9 mouse cellular contexts compared by ENCODE assay signal in the genomic region with DNA sequence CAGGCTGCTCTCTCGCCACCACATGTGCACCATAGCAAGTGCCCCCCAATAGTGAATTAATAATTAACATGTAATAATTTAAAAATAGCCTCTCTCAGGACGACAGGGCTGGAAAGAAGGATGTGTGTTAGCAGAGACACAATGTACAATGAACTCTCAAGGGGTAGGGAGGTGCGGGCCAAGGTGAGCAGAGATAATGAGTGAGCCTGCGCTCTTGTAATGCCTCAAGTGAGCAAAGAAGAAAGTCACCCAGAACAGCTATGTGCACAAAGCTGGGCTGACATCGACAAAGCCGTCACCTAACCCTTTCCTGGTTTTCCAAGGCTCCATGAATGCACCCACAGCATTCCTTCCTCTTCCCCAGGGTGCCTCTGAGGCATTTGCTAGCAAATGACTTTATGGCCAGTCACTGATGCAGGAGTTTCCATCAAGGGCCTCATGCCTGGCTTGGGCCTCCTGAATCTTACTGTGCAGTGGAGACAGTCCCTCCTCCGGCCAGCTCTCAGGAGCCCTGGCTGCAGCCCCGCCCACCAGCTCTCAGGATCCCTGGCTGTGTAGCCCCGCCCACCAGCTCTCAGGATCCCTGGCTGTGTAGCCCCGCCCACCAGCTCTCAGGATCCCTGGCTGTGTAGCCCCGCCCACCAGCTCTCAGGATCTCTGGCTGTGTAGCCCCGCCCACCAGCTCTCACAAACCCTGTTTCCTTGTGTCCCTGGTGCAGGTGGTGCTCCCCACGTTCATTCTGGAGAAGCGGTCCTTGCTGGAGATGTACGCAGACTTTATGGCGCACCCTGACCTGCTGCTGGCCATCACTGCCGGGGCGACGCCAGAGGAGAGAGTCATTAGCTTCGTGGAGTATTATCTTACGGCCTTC.
DNase-seq lines count a peak whose midpoint lies in the region; ATAC-seq lines count a peak whose summit lies in the region.
"Had no signal": no experiment of that assay in that cellular context is flagged by ENCODE, and none has a peak within 500 bp of the region (broad histone marks: within the 10 kb centered on the region; RNA-seq: fewer than 3 reads in every experiment).

No protein-coding gene starts in this region.

- intact Hi-C loops in heart, postnatal 25 days (cut with DNase I) = no loop called here

- no peaks in the 10 kb centered on the region for H3K36me3 ChIP-seq in heart, embryonic 13.5 days
- no peaks in the 10 kb centered on the region for H3K36me3 ChIP-seq in embryonic facial prominence, embryonic 14.5 days (ENCODE audit: control insufficient read depth, insufficient read depth, low read length)
- H3K36me3 ChIP-seq in limb, embryonic 12.5 days = no peaks in the 10 kb centered on the region
- H3K36me3 ChIP-seq in neural tube, embryonic 12.5 days = no peaks in the 10 kb centered on the region
- H3K36me3 ChIP-seq: hindbrain, embryonic 15.5 days had no signal

- 34% methylated on average over 21 of the region's 21 CpGs for WGBS in heart, embryonic 13.5 days
- WGBS in embryonic facial prominence, embryonic 14.5 days = 38% methylated on average over 20 of the region's 21 CpGs
- 23% methylated on average over 21 of the region's 21 CpGs for WGBS in limb, embryonic 12.5 days
- WGBS in neural tube, embryonic 12.5 days = 21% methylated on average over 21 of the region's 21 CpGs

- no peak for DNase-seq in heart, adult 8-10 months (ENCODE audit: low spot score)
- DNase-seq in embryonic facial prominence, embryonic 14.5 days (ENCODE audit: low spot score) = peak; percentile 57
- no peak for DNase-seq in left cerebral cortex, adult 18-20 months (ENCODE audit: low spot score in 2 of 2)
- no peak for DNase-seq in heart, postnatal 25 days (ENCODE audit: low spot score)
- DNase-seq in left cerebral cortex, adult 8-10 months (ENCODE audit: low spot score in 2 of 2) = no peak

- H3K27ac ChIP-seq in heart, embryonic 13.5 days (replicated peaks) = no peak overlapping the region
- no peak overlapping the region for H3K27ac ChIP-seq in embryonic facial prominence, embryonic 14.5 days (replicated peaks; ENCODE audit: low read depth, low read length)
- 0 out of 2 replicates have a peak overlapping the region, but pooled peaks have one; percentile 53 for H3K27ac ChIP-seq in limb, embryonic 12.5 days
- no peak overlapping the region for H3K27ac ChIP-seq in neural tube, embryonic 12.5 days
- H3K27ac ChIP-seq: hindbrain, embryonic 15.5 days had no signal

- peak overlapping the region; percentile 30; the same call in 1 of the 2 replicates for H3K4me2 ChIP-seq in heart, embryonic 13.5 days
- H3K4me2 ChIP-seq in embryonic facial prominence, embryonic 14.5 days (ENCODE audit: low read depth, low read length) = no peak overlapping the region
- H3K4me2 ChIP-seq in limb, embryonic 12.5 days = peak overlapping the region; percentile 23
- peak overlapping the region; percentile 40 for H3K4me2 ChIP-seq in neural tube, embryonic 12.5 days (replicated peaks)
- H3K4me2 ChIP-seq: hindbrain, embryonic 15.5 days had no signal

- no peak overlapping the region for H3K4me3 ChIP-seq in heart, embryonic 13.5 days
- H3K4me3 ChIP-seq in embryonic facial prominence, embryonic 14.5 days (ENCODE audit: low read depth, low read length) = no peak overlapping the region
- H3K4me3 ChIP-seq in limb, embryonic 12.5 days (replicated peaks) = no peak overlapping the region
- H3K4me3 ChIP-seq in neural tube, embryonic 12.5 days = no peak overlapping the region
- H3K4me3 ChIP-seq: hindbrain, embryonic 15.5 days had no signal

- peaks cover 20% of the 10 kb centered on the region for H3K4me1 ChIP-seq in heart, embryonic 13.5 days
- H3K4me1 ChIP-seq in embryonic facial prominence, embryonic 14.5 days (ENCODE audit: control insufficient read depth, insufficient read depth, low read length) = 0 out of 2 replicates have a peak, but pooled peaks cover 5% of the 10 kb centered on the region
- H3K4me1 ChIP-seq in limb, embryonic 12.5 days (replicated peaks) = peaks cover 23% of the 10 kb centered on the region
- H3K4me1 ChIP-seq in neural tube, embryonic 12.5 days = peaks cover 7% of the 10 kb centered on the region

- no peaks in the 10 kb centered on the region for H3K27me3 ChIP-seq in heart, embryonic 13.5 days (replicated peaks)
- H3K27me3 ChIP-seq in embryonic facial prominence, embryonic 14.5 days (replicated peaks; ENCODE audit: control insufficient read depth, insufficient read depth, low read length) = no peaks in the 10 kb centered on the region
- no peaks in the 10 kb centered on the region for H3K27me3 ChIP-seq in limb, embryonic 12.5 days
- no peaks in the 10 kb centered on the region for H3K27me3 ChIP-seq in neural tube, embryonic 12.5 days (replicated peaks)
- H3K27me3 ChIP-seq: hindbrain, embryonic 15.5 days had no signal

- no peak for ATAC-seq in heart, embryonic 13.5 days (ENCODE audit: extremely low read depth, insufficient number of reproducible peaks, low FRiP score, low TSS enrichment)
- ATAC-seq in embryonic facial prominence, embryonic 14.5 days (ENCODE audit: low read depth) = peak; percentile 41; the same call in 1 of the 2 replicates
- ATAC-seq in limb, embryonic 12.5 days (ENCODE audit: insufficient number of reproducible peaks, insufficient read depth, low FRiP score, low TSS enrichment, low read depth) = no peak
- ATAC-seq in neural tube, embryonic 12.5 days (ENCODE audit: low FRiP score, low read depth) = peak; percentile 73

- H3K9ac ChIP-seq in heart, embryonic 13.5 days = no peak overlapping the region
- no peak overlapping the region for H3K9ac ChIP-seq in embryonic facial prominence, embryonic 14.5 days (ENCODE audit: low read depth, low read length)
- no peak overlapping the region for H3K9ac ChIP-seq in limb, embryonic 12.5 days (replicated peaks)
- no peak overlapping the region for H3K9ac ChIP-seq in neural tube, embryonic 12.5 days
- H3K9ac ChIP-seq: hindbrain, embryonic 15.5 days had no signal

- H3K9me3 ChIP-seq in heart, embryonic 13.5 days = peaks cover 5% of the 10 kb centered on the region; the same call in 1 of the 2 replicates
- H3K9me3 ChIP-seq in embryonic facial prominence, embryonic 14.5 days (ENCODE audit: control insufficient read depth, low read length) = no peaks in the 10 kb centered on the region
- H3K9me3 ChIP-seq in limb, embryonic 12.5 days = no peaks in the 10 kb centered on the region
- no peaks in the 10 kb centered on the region for H3K9me3 ChIP-seq in neural tube, embryonic 12.5 days
- H3K9me3 ChIP-seq: hindbrain, embryonic 15.5 days had no signal

Comparison
In these comparisons a context has a peak if more than half of its experiments do, and no peak if none do; other contexts are left out.
1. ATAC-seq: peak in embryonic facial prominence, embryonic 14.5 days (single experiment) and neural tube, embryonic 12.5 days (single experiment); none in heart, embryonic 13.5 days (single experiment) and limb, embryonic 12.5 days (single experiment).